Mouse (Mus musculus): ENCODE measurements at regions not wholly inside any gene's neighbourhood (a gene's known extent, or its start where the extent isn't known, plus 50 kb on each side); places are given as distances from the start of the nearest gene placed in this dataset.

DNA sequence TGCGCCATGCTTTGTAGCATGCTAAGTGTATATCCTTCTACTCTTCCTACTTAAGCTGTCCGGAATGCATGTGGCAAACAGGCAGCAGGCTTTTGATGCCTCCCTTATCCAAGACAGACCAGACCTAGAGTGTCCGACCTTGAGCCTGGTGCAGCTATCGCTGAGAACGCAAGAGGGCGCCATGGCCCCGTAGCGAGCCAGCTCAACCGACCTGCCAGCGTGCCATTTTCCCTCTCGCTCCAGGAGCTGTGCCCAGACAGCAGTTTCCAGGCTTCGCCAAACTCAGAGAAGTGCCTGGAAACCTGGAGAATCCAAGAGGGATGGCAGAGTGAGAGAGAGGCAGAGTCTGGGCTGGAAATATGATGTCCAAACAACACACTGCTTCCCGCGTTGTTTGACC is 155.8 kb upstream of the Gm12830 start:
- H3K4me3 ChIP-seq (ENCODE audit: low read depth, low read length): no peak overlapping the region

GRCm38 (mm10) chr4:114666238-114666978 is 155.1 kb upstream of the Gm12830 start:
- H3K4me3 ChIP-seq (ENCODE audit: low read depth, low read length): peak overlapping the region; percentile 3; the same call in 1 of the 2 replicates
- H3K4me2 ChIP-seq: peak overlapping the region; percentile 36
- no peak overlapping the region for H3K9ac ChIP-seq (ENCODE audit: low read length)
- H3K9me3 ChIP-seq (ENCODE audit: control insufficient read depth, low read length): no peaks in the 10 kb centered on the region
- H3K27ac ChIP-seq (ENCODE audit: low read depth, low read length): no peak overlapping the region
- H3K27me3 ChIP-seq (ENCODE audit: control insufficient read depth, insufficient read depth, low read length): peaks cover 40% of the 10 kb centered on the region
- WGBS: 3% methylated on average over 41 of the region's 41 CpGs
- DNase-seq (ENCODE audit: low spot score, missing footprints) (peak; percentile 94), ATAC-seq (ENCODE audit: low FRiP score) (peak; percentile 57)
- H3K4me1 ChIP-seq (ENCODE audit: control insufficient read depth, insufficient read depth, low read length): peaks cover 7% of the 10 kb centered on the region
- H3K36me3 ChIP-seq (ENCODE audit: control insufficient read depth, insufficient read depth, low read length): no peaks in the 10 kb centered on the region

More for the DNA sequence above, 155.8 kb upstream of the Gm12830 start:
- ATAC-seq (ENCODE audit: low FRiP score): peak; percentile 75
- peaks cover 7% of the 10 kb centered on the region for H3K4me1 ChIP-seq (ENCODE audit: control insufficient read depth, insufficient read depth, low read length)
- H3K9me3 ChIP-seq (ENCODE audit: control insufficient read depth, low read length): no peaks in the 10 kb centered on the region
- H3K27ac ChIP-seq (ENCODE audit: low read depth, low read length): no peak overlapping the region
- peak; percentile 99 for DNase-seq (ENCODE audit: low spot score, missing footprints)
- 4% methylated on average over 14 of the region's 14 CpGs for WGBS
- H3K36me3 ChIP-seq (ENCODE audit: control insufficient read depth, insufficient read depth, low read length): no peaks in the 10 kb centered on the region
- H3K4me2 ChIP-seq: peak overlapping the region; percentile 10; the same call in 1 of the 2 replicates
- peaks cover 40% of the 10 kb centered on the region for H3K27me3 ChIP-seq (ENCODE audit: control insufficient read depth, insufficient read depth, low read length)
- H3K9ac ChIP-seq (ENCODE audit: low read length): no peak overlapping the region

- Histone ChIP-seq H3K9ac (ENCODE audit: low read length) (no peak overlapping the region), H3K36me3 (ENCODE audit: control insufficient read depth, insufficient read depth, low read length) (no peaks in the 10 kb centered on the region), H3K27me3 (ENCODE audit: control insufficient read depth, insufficient read depth, low read length) (peaks cover 40% of the 10 kb centered on the region), H3K4me3 (ENCODE audit: low read depth, low read length) (peak overlapping the region; percentile 3; the same call in 1 of the 2 replicates), H3K27ac (ENCODE audit: low read depth, low read length) (no peak overlapping the region), H3K4me1 (ENCODE audit: control insufficient read depth, insufficient read depth, low read length) (peaks cover 7% of the 10 kb centered on the region), H3K4me2 (peak overlapping the region; percentile 36), H3K9me3 (ENCODE audit: control insufficient read depth, low read length) (no peaks in the 10 kb centered on the region)
- ATAC-seq (ENCODE audit: low FRiP score) (peak; percentile 33), DNase-seq (ENCODE audit: low spot score, missing footprints) (no peak)
- WGBS: 4% methylated on average over 12 of the region's 13 CpGs
Measured at GRCm38 (mm10) chr4:114666979-114667328, 154.6 kb upstream of the Gm12830 start.

- no peaks in the 10 kb centered on the region for H3K4me1 ChIP-seq (ENCODE audit: control insufficient read depth, insufficient read depth, low read length)
- 79% methylated on average over 5 of the region's 5 CpGs for WGBS
- H3K36me3 ChIP-seq (ENCODE audit: control insufficient read depth, insufficient read depth, low read length): no peaks in the 10 kb centered on the region
- H3K9me3 ChIP-seq (ENCODE audit: control insufficient read depth, low read length): no peaks in the 10 kb centered on the region
- ATAC-seq (ENCODE audit: low FRiP score) (no peak), DNase-seq (ENCODE audit: low spot score, missing footprints) (no peak)
- H3K4me2 ChIP-seq: no peak overlapping the region
- no peak overlapping the region for H3K4me3 ChIP-seq (ENCODE audit: low read depth, low read length)
- no peak overlapping the region for H3K9ac ChIP-seq (ENCODE audit: low read length)
- peaks cover 17% of the 10 kb centered on the region for H3K27me3 ChIP-seq (ENCODE audit: control insufficient read depth, insufficient read depth, low read length)
- no peak overlapping the region for H3K27ac ChIP-seq (ENCODE audit: low read depth, low read length)
Measured at GRCm38 (mm10) chr4:114672096-114672720, 149.3 kb upstream of the Gm12830 start.

DNA sequence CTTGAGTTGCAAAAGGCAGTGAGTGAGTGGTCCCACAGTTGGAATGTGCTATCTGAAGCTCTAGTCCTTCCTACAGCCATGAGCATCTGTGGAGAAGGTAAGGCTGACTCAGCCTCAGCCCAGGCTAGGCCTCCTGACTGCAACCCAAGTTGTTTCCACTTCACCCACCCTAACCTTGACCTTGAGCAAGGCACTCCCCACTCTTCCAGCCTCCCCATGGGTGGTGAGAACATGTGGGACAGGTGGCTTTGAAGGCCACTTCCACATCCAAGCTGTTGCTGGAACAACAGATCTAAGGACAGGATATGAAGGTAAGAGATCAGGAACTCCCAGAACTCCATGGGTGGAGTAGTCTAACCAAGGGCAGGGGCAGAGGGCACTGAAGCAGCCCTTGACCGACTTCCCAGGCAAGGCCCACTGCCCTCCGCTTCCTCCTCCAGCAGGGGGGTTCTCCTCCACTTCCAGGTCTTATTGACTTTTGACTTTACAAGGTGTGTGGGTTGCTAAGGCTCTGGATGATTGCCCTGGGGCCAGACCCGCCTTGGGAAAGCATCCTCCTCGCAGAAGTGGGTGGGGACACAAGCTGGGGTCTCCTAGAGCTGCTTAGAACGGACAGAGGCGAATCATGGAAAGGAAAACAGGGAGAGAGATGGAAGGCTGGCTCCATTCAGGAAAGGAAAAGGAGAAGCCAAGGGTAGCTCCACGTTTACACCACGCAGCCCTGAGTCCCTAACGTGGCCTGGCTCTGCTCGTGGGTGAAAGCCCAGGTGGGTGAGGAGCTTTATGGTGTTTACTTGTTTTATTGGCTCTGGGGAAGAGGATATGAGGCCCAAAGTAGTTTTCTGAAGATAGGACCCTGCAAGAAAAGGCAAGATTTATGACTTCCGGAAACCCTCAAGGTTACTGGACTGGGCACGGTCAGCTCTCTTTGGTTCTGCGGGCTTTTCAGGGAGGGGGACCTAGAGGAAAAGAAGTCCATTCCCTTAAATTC is 144.3 kb upstream of the Gm12830 start:
- H3K4me1 ChIP-seq (ENCODE audit: control insufficient read depth, insufficient read depth, low read length): no peaks in the 10 kb centered on the region
- H3K36me3 ChIP-seq (ENCODE audit: control insufficient read depth, insufficient read depth, low read length): no peaks in the 10 kb centered on the region
- DNase-seq (ENCODE audit: low spot score, missing footprints) (no peak), ATAC-seq (ENCODE audit: low FRiP score) (no peak)
- no peak overlapping the region for H3K9ac ChIP-seq (ENCODE audit: low read length)
- peaks cover 2% of the 10 kb centered on the region for H3K27me3 ChIP-seq (ENCODE audit: control insufficient read depth, insufficient read depth, low read length)
- H3K4me3 ChIP-seq (ENCODE audit: low read depth, low read length): no peak overlapping the region
- WGBS: 89% methylated on average over 13 of the region's 13 CpGs
- no peaks in the 10 kb centered on the region for H3K9me3 ChIP-seq (ENCODE audit: control insufficient read depth, low read length)
- no peak overlapping the region for H3K4me2 ChIP-seq
- no peak overlapping the region for H3K27ac ChIP-seq (ENCODE audit: low read depth, low read length)

DNA sequence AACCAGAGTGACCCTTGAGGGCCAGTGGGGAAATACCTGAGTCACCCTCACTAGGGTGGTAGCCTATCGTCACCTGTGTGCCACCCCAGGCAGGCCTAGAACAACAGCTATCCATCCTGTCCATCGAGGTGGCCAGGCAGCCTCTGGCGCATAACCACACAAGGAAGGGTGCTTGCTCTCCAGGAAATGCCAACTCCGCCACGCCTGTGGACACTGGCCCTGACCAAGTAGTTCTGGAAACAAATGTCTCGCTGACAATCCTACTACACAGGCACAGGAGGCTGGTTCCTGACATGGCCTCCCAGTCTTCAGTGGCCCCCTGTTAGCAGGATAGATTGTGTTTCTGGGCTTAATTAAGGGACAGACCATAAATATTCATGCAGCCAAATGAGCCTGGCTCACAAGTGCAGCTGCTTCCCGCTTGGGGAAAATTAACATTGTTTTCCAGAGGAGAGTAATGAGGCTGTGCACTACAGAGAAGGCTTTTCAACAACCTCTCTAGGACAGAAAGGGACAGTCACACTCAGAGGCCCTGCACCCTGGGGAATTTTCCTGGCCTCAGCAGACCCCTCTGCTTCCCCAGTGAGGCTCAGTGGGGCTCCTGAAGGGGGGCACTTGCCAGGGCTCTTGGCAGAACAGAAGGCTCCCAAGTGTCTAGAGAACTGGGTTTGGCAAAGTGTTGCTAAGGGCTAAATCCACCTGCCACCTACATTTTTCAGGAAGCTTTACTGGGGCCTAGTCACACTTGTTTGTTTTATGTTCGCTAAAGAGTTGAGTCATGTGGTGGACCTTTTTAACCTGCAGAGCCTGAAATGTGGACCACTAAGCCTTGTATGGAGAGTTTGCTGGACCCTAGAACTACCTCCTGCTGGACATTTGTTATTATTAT is 143.2 kb upstream of the Gm12830 start:
- ATAC-seq (ENCODE audit: low FRiP score) (peak; percentile 77), DNase-seq (ENCODE audit: low spot score, missing footprints) (no peak)
- H3K4me3 ChIP-seq (ENCODE audit: low read depth, low read length): no peak overlapping the region
- peaks cover 2% of the 10 kb centered on the region for H3K27me3 ChIP-seq (ENCODE audit: control insufficient read depth, insufficient read depth, low read length)
- WGBS: 74% methylated on average over 8 of the region's 8 CpGs
- no peaks in the 10 kb centered on the region for H3K4me1 ChIP-seq (ENCODE audit: control insufficient read depth, insufficient read depth, low read length)
- no peak overlapping the region for H3K9ac ChIP-seq (ENCODE audit: low read length)
- no peaks in the 10 kb centered on the region for H3K36me3 ChIP-seq (ENCODE audit: control insufficient read depth, insufficient read depth, low read length)
- no peak overlapping the region for H3K4me2 ChIP-seq
- no peak overlapping the region for H3K27ac ChIP-seq (ENCODE audit: low read depth, low read length)
- H3K9me3 ChIP-seq (ENCODE audit: control insufficient read depth, low read length): no peaks in the 10 kb centered on the region

DNA sequence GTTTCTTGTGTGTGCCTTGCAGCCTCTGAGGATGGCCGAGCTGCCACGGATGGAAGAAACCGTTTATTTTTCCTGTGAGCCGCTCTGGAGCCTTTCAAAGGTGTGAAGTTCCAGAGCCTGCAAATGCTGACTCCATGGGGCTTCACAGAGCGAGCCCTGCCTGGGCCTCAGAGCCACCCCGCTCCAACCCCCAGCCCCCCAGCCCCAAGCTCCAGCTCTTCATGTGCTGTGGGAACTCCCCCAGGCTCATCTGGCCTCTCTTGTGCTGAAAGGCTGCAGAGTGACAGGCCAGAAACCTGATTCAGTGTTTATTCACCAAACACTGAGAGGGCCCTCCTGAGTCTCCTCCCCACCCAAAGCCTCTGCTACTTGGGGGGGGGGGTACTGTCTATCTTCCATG is 141.2 kb upstream of the Gm12830 start:
- H3K9me3 ChIP-seq (ENCODE audit: control insufficient read depth, low read length): no peaks in the 10 kb centered on the region
- H3K4me3 ChIP-seq (ENCODE audit: low read depth, low read length): no peak overlapping the region
- ATAC-seq (ENCODE audit: low FRiP score) (no peak), DNase-seq (ENCODE audit: low spot score, missing footprints) (no peak)
- H3K4me2 ChIP-seq: no peak overlapping the region
- H3K4me1 ChIP-seq (ENCODE audit: control insufficient read depth, insufficient read depth, low read length): no peaks in the 10 kb centered on the region
- no peaks in the 10 kb centered on the region for H3K27me3 ChIP-seq (ENCODE audit: control insufficient read depth, insufficient read depth, low read length)
- H3K27ac ChIP-seq (ENCODE audit: low read depth, low read length): no peak overlapping the region
- H3K9ac ChIP-seq (ENCODE audit: low read length): no peak overlapping the region
- no peaks in the 10 kb centered on the region for H3K36me3 ChIP-seq (ENCODE audit: control insufficient read depth, insufficient read depth, low read length)
- WGBS: 64% methylated on average over 6 of the region's 6 CpGs

- Histone ChIP-seq H3K9me3 (ENCODE audit: control insufficient read depth, low read length) (no peaks in the 10 kb centered on the region), H3K27me3 (ENCODE audit: control insufficient read depth, insufficient read depth, low read length) (no peaks in the 10 kb centered on the region)
Measured at GRCm38 (mm10) chr4:114682955-114683354, 138.6 kb upstream of the Gm12830 start.

More at GRCm38 (mm10) chr4:114682955-114683354, 138.6 kb upstream of the Gm12830 start:
- no peak overlapping the region for H3K4me2 ChIP-seq
- DNase-seq (ENCODE audit: low spot score, missing footprints) (peak; percentile 74), ATAC-seq (ENCODE audit: low FRiP score) (no peak)
- H3K4me3 ChIP-seq (ENCODE audit: low read depth, low read length): no peak overlapping the region
- H3K36me3 ChIP-seq (ENCODE audit: control insufficient read depth, insufficient read depth, low read length): no peaks in the 10 kb centered on the region
- whole genome bisulfite sequencing: 73% methylated on average over 7 of the region's 7 CpGs
- no peaks in the 10 kb centered on the region for H3K4me1 ChIP-seq (ENCODE audit: control insufficient read depth, insufficient read depth, low read length)
- no peak overlapping the region for H3K9ac ChIP-seq (ENCODE audit: low read length)
- H3K27ac ChIP-seq (ENCODE audit: low read depth, low read length): no peak overlapping the region

All from midbrain, embryonic 11.5 days (tissue).